Mouse (Mus musculus) lung, embryonic 15.5 days (tissue): ENCODE measurements around the gene Unk. TPM values are rescaled to one million over a fixed set of nuclear protein-coding genes. Genes with fewer than 3 reads are reported as not detected.

Experiments used
- ATAC-seq: fragments of 200-750 bp; cut with Nextera tagmentation; 2 replicates; pipeline ENCODE4 v1.8.0; 2017; ENCODE audit warnings: moderate number of reproducible peaks, borderline replicate concordance; ENCODE audit not compliant: low FRiP score, low TSS enrichment; ENCODE audit errors: extremely low read depth
- H3K27ac ChIP-seq: fragments of 300-500 bp; sonication (generic); 2 replicates; pipeline ENCODE4 v1.5.1; 2015; ENCODE audit warnings: moderate library complexity, mild to moderate bottlenecking, inconsistent platforms
- H3K27me3 ChIP-seq: fragments of 300-500 bp; sonication (generic); 2 replicates; pipeline ENCODE4 v1.6.1; 2015; ENCODE audit warnings: inconsistent platforms
- H3K36me3 ChIP-seq: fragments of 300-500 bp; sonication (generic); 2 replicates; pipeline ENCODE4 v1.6.1; 2015; ENCODE audit warnings: inconsistent platforms
- H3K4me1 ChIP-seq: fragments of 300-500 bp; sonication (generic); 2 replicates; pipeline ENCODE4 v1.6.1; 2015; ENCODE audit warnings: inconsistent platforms
- H3K4me2 ChIP-seq: fragments of 300-500 bp; sonication (generic); 2 replicates; pipeline ENCODE4 v1.6.1; 2015; ENCODE audit warnings: inconsistent platforms, mild to moderate bottlenecking, moderate library complexity
- H3K4me3 ChIP-seq: fragments of 300-500 bp; sonication (generic); 2 replicates; pipeline ENCODE4 v1.5.1; 2015; ENCODE audit warnings: mild to moderate bottlenecking, inconsistent platforms
- H3K9ac ChIP-seq: fragments of 300-500 bp; sonication (generic); 2 replicates; pipeline ENCODE4 v1.6.1; 2015; ENCODE audit warnings: inconsistent platforms
- H3K9me3 ChIP-seq: fragments of 300-500 bp; sonication (generic); 2 replicates; pipeline ENCODE4 v1.6.1; 2016; ENCODE audit warnings: inconsistent platforms
- WGBS: fragments of 180-500 bp; shearing (Covaris S2); methylation state at CpG from one replicate; pipeline ENCODE4 v1.1.7; 2015; 5-methylcytosine and 5-hydroxymethylcytosine counted together
- polyA plus RNA-seq: library from polyadenylated mRNA; unstranded; fragments of >200 nt; fragmentation: Nextera tagmentation; extraction: Ambion mirVana; gene quantifications from 2 replicates; pipeline ENCODE4 v1.2.1, GENCODE M21; 2015

Unk gene
- polyA plus RNA-seq, 1 experiment from 2014 or later, result 37.7 TPM

- H3K4me2 ChIP-seq, result peak overlapping the region; percentile 82
- peak overlapping the region; percentile 11; the same call in 1 of the 2 replicates for H3K27ac ChIP-seq
- 8% methylated on average over 23 of the region's 23 CpGs for WGBS
- H3K4me1 ChIP-seq, result peaks cover 66% of the 10 kb centered on the region
- H3K9ac ChIP-seq, result peak overlapping the region; percentile 16; the same call in 1 of the 2 replicates
- no peak for ATAC-seq
- H3K27me3 ChIP-seq, result peaks cover 47% of the 10 kb centered on the region
- no peaks in the 10 kb centered on the region for H3K9me3 ChIP-seq
- peak overlapping the region; percentile 55 for H3K4me3 ChIP-seq
- H3K36me3 ChIP-seq, result no peaks in the 10 kb centered on the region
Observed at GRCm38 (mm10) chr11:116108464-116109137, 78.5 kb downstream of the Unk start.

- Histone ChIP-seq H3K4me2 (peak overlapping the region; percentile 82), H3K4me1 (peaks cover 56% of the 10 kb centered on the region), H3K9ac (peak overlapping the region; percentile 59), H3K9me3 (no peaks in the 10 kb centered on the region), H3K36me3 (no peaks in the 10 kb centered on the region), H3K27ac (peak overlapping the region; percentile 61), H3K27me3 (peaks cover 47% of the 10 kb centered on the region), H3K4me3 (peak overlapping the region; percentile 55)
- ATAC-seq, result 0 out of 2 replicates have a peak, but pooled peaks have one; percentile 25
- under 1% methylated on average over 70 of the region's 70 CpGs for WGBS
Observed at GRCm38 (mm10) chr11:116109441-116110081, 79.4 kb downstream of the Unk start.

- peak overlapping the region; percentile 82 for H3K4me2 ChIP-seq
- H3K27me3 ChIP-seq, result peaks cover 47% of the 10 kb centered on the region
- H3K9me3 ChIP-seq, result no peaks in the 10 kb centered on the region
- 0% methylated on average over 35 of the region's 35 CpGs for WGBS
- peak overlapping the region; percentile 55 for H3K4me3 ChIP-seq
- peak; percentile 78 for ATAC-seq
- H3K36me3 ChIP-seq, result no peaks in the 10 kb centered on the region
- peak overlapping the region; percentile 61 for H3K27ac ChIP-seq
- peaks cover 51% of the 10 kb centered on the region for H3K4me1 ChIP-seq
- peak overlapping the region; percentile 59 for H3K9ac ChIP-seq
Observed at GRCm38 (mm10) chr11:116110131-116110530, 80.0 kb downstream of the Unk start.

DNA sequence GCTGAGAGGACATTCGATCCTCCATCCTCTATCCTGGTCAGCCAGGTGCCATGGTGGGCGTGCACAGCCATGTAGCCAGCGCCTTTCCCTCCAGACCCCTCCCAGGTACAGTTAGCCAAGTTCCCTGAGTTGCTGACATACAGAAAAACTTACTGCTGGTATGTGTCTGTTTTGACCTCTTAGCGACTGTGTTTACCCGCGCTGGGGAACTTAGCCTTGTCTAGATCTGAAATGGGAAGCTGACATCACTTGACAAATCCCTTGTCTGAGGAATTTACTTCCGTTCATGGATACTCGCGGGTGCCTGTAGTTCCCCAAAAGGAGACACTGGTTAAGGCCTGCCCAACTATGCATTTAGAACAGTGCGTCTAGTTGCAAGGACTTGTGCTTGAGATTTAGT, 80.4 kb downstream of the Unk start:
- Histone ChIP-seq H3K9me3 (no peaks in the 10 kb centered on the region), H3K36me3 (no peaks in the 10 kb centered on the region), H3K4me2 (peak overlapping the region; percentile 82), H3K9ac (peak overlapping the region; percentile 59), H3K4me3 (peak overlapping the region; percentile 55), H3K27ac (peak overlapping the region; percentile 61), H3K4me1 (peaks cover 51% of the 10 kb centered on the region), H3K27me3 (peaks cover 47% of the 10 kb centered on the region)
- whole genome bisulfite sequencing, result 13% methylated on average over 10 of the region's 10 CpGs
- ATAC-seq, result peak; percentile 25

Other genes starting within 250 kb of the Unk start
- gene Caskin2, start 216.7 kb upstream of the Unk start, polyA plus RNA-seq, result 19.0 and 19.6 TPM in 2 replicates
- gene Tsen54, start 215.6 kb upstream of the Unk start, polyA plus RNA-seq, result 37.3 and 43.0 TPM in 2 replicates
- gene Llgl2, start 206.3 kb upstream of the Unk start, polyA plus RNA-seq, result 35.1 and 40.1 TPM in 2 replicates
- gene Myo15b, start 171.9 kb upstream of the Unk start, polyA plus RNA-seq, result 0.25 and 0.49 TPM in 2 replicates
- gene Smim5, start 130.4 kb upstream of the Unk start, polyA plus RNA-seq, result 3.6 and 4.8 TPM in 2 replicates
- gene Smim6, start 118.3 kb upstream of the Unk start, polyA plus RNA-seq, result 24.4 and 25.5 TPM in 2 replicates
- 29.8 and 35.5 TPM in 2 replicates for gene Sap30bp, start 97.0 kb upstream of the Unk start, polyA plus RNA-seq
- 20.5 and 22.3 TPM in 2 replicates for gene Recql5, start 96.8 kb upstream of the Unk start, polyA plus RNA-seq
- 2.6 and 3.4 TPM in 2 replicates for gene Itgb4, start 55.6 kb upstream of the Unk start, polyA plus RNA-seq
- 215 and 229 TPM in 2 replicates for gene Galk1, start 17.6 kb upstream of the Unk start, polyA plus RNA-seq
- 1,879 and 1,955 TPM in 2 replicates for gene H3f3b, start 2.4 kb upstream of the Unk start, polyA plus RNA-seq
- 4.1 and 6.4 TPM in 2 replicates for gene Unc13d, start 47.6 kb downstream of the Unk start, polyA plus RNA-seq
- 58.0 and 67.9 TPM in 2 replicates for gene Wbp2, start 56.7 kb downstream of the Unk start, polyA plus RNA-seq
- 24.9 and 25.9 TPM in 2 replicates for gene Trim47, start 96.9 kb downstream of the Unk start, polyA plus RNA-seq
- 3.7 and 4.3 TPM in 2 replicates for gene Trim65, start 100.8 kb downstream of the Unk start, polyA plus RNA-seq
- 89.5 and 94.7 TPM in 2 replicates for gene Mrpl38, start 108.5 kb downstream of the Unk start, polyA plus RNA-seq
- gene Fbf1, start 137.8 kb downstream of the Unk start, polyA plus RNA-seq, result 29.7 and 35.9 TPM in 2 replicates
- gene Ten1, start 168.5 kb downstream of the Unk start, polyA plus RNA-seq, result 77.5 and 78.3 TPM in 2 replicates
- gene Acox1, start 168.7 kb downstream of the Unk start, polyA plus RNA-seq, result 19.6 and 21.2 TPM in 2 replicates
- 5.8 and 6.4 TPM in 2 replicates for gene Evpl, start 207.8 kb downstream of the Unk start, polyA plus RNA-seq
- 89.8 and 95.4 TPM in 2 replicates for gene Srp68, start 243.9 kb downstream of the Unk start, polyA plus RNA-seq